Mouse (Mus musculus) kidney, postnatal 4 days (tissue): ENCODE results near the gene Kif6.

Experiments
- DNase-seq, 2 experiments: peaks; one replicate each; pipeline ENCODE4 v3.0.0; 2021; ENCODE audit warnings: mixed read lengths in 2 of 2

Kif6 gene

DNA sequence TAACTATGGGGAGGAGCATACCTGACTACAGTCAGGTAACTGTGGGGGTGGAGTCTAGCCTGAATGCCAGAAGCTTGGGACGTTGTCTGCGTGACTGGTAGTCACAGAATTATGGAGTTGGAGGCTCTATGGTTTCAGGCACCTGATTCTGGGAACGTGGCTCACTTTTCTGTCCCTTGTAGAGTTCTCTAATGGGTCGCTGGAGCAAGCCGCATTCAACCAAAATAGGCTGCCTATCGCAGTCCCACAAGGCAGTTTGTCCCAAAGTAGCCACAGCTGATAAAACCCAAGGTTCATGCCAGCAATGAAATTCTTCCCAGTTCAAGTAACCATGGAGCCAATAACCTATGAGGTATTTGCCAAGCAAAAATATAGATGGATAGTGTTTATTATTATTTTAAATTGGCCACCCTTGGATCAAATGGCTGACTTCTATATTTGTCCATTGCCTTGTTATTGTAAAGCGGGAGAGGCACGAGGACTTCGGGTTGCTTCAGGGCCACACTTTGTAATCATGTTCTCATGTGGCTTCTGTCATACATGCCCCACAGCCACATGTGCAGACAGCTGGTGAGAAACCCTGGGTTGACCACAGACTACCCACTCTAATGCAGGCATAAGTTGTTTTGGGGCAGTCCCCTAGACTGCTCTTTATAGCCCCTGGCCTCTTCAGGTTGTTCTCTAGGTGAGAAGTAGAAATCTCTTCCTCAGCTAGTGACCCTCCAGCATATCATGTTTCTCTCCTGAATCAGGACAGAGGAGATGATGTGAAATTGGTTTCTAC, 125.2 kb downstream of the Kif6 start:
- DNase-seq = no peak

DNA sequence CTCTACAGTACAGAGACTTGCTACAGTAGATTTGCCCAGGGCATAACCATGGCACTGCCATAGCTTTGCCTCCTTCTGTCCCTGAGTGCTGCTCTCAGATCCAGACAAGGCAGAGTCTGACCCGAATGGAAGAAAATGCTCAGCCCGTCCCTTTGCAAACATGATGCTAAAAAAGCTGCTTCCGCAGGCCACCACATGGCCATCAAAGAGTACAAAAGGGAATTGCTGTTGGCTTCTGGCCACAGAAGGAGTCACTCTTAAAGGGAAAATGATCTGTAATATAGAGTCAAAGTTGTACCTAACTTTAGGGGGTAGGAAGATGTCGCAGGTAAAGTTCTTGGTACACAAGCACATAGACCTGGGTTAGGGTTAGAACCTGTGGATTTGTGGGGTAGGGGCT, 126.2 kb downstream of the Kif6 start:
- peak in 1 of 2 experiments; percentile 48 for DNase-seq

DNA sequence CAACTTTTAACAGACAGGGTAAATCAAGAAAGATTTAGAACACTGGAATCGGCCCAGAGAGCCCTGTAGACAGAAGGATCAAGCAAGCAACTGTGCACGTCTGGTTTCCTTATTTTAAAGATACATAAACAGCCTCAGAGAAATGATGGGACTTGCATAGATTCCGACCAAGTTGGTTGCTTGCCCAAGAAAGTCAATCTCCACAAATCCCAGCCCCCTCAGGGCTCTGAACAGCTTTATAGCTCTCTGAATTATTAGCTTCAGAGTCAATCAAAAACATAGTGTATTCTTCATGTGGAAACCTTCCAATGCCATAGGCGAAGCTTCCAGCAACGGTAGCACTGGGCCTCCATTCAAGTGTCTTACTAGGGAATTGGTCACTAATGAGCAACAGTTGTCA, 127.0 kb downstream of the Kif6 start:
- no peak for DNase-seq

DNA sequence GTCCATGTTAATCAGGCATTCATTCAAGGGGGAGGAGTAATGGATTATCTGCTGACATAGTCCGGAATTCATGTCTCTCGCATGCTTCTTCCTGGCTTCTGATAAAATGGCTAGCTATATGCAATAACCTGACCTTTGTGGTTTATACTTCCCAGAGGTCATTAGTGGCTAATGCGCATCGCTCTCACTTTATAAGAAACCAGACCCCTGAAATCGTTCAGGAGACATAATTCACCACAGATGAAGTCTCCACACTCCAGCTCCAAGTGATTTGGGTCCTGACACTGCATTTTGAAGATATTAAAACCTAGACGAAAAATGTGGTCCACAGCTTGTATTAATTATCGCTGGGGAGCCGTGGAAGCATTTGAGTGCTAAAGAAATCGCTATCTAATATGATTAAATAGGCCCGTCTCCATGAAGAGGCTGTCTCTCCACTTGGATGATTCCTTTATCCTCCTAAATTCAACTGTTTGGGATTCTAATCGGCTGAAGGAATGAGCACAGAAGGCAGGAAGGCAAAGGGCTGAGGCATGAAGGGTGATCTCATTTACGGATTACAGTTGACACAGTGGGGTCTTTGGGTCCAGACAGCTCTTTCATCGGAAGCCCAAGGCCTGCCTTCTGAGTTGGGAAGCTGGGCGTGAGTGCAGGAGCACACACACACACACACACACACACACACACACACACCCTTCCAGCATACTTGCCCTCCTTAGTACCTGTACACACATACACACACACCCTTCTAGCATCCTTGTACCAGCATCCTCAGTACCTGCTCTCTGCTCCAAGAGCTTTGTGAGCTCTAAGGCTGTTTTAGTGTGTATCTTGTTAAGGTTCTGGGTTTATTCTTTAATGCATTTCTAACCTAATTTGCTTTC, 128.9 kb downstream of the Kif6 start:
- no peak for DNase-seq

DNA sequence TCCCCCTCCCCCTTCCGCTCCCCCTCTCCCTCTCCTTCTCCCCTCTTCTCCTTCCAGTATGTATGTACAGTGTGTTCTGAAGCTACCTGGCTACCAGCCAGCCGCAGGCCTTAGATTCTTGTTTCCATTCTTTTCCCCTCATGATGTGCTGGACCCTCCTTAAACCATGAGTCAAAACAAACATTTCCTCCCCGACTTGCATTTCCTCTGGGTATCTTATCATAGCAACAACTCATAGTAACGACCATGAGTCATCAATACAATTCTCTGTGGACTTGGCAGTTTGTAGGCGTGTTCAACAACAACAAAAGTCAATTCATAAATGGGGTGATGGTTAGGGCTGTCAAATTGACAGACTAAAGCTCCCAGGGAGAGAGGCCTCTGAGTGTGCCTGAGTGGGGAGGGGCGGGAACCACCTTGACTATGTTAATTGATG, 136.0 kb downstream of the Kif6 start:
- DNase-seq = peak; percentile 23 to 52

DNA sequence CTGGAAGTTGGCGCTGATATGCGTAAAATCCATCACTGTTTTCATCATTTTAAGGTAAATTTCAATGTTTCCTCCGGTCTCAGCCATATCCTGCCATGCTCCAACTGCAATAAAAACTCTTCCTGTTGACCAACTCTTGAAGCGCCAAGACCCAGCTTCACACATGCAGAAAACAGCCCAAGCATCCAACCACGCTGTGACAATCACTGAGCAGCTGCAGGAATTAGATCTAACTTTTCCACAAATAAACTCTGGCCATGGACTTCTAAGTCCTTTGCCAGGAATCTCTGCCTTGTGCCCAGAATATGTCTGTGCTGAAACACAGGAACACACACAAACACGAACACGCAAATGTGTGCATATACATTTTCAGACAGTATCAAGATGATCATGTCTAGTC, 138.9 kb downstream of the Kif6 start:
- no peak for DNase-seq

DNA sequence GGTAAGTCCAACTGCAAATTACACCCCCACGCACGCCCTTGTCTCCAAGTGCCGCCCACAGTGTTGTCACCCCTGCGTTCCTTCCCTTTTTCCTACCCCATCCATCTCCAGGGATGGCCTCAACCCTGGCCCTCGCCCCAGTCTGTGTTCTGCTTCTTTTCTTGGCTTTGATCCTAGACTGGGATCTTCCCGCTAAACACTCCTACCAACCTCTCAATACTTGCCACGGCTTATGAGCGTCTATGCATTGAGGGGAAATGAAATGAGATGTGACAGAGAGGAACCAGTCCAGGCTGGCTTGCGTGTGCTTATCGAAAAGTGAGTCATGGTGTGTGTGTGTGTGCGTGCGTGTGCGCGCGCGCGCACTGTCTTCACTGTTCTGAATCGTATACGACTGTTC, 141.9 kb downstream of the Kif6 start:
- DNase-seq = peak; percentile 39 to 54

DNA sequence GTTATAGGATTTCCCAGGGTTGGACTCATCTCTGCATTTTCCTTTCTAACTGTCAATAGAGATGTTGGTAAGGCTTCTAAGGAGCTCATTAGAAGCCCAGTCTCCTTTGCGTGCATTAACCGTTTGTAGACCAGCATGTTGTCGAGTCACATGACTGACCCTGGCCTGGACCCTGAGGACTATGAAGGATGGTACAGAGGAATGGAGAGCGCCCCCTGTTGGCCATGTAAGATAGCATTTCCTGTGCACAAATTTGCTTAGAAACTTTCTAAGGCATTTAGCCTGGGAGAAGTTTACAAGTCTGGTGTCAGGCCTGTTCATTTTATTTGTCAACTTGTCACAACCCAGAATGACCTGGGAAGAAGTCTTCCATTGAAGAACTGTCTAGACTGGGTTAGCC, 144.1 kb downstream of the Kif6 start:
- DNase-seq = no peak

DNA sequence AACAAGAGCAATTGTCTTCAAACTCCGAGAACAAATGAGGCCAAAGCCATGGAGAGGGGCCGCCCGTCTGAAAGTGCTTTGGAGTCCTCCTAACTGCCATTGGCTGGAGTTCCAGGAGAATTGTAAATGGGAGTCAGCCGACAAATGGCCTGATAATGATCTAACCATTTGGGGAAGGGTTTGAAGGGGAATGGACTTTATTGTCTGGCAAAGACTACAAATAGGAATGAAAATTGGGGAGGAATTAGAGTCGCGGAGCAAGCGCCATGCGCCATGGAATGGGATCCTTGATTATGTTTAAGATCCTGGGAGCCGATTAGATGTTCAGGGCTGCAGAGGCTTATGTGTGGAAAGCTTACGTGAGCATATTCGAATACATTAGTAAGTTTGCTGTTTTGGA, 146.3 kb downstream of the Kif6 start:
- no peak for DNase-seq

DNA sequence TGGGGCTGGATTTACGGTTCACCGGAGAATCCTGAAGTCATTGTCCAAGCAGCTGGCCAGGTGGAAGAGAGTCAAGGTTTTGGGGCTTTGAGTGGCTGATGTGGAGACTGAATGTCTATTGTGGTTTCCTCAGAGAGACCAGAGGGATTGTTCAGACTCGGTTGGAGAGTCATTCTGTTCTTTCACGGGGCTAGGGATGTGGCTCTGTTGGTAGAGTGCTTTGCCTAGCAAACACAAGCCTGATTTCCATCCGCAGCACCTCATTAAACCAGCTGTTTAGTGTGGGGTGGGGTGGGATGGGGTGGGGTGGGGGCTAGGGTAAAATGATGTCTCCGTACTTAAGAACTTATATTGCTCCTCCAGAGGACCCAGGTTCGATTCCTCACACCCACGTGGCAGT, 146.9 kb downstream of the Kif6 start:
- DNase-seq = no peak

DNA sequence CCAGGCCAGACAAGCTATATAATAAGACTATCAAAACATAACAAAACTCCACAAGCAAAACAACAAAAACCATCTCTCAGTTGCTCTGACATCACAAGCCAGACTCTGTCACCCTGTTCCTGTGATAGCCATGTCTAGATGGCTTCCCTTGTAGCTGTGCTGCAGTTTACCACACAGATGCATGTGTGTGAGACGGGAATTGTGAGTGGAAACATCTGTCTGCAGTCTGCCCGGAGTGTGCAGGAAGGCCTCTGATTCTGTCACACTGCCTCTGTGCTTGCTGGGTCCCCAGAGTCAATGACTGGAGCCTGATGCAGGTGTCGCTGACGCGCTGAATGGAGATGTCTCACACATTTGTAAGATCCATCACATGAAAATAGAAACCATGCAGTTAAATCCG, 150.0 kb downstream of the Kif6 start:
- DNase-seq = no peak

GRCm38 (mm10) chr17:49767717-49768370, 152.9 kb downstream of the Kif6 start:
- DNase-seq = no peak

- no peak for DNase-seq
These were observed 156.9 kb downstream of the Kif6 start for GRCm38 (mm10) chr17:49771703-49772315.

GRCm38 (mm10) chr17:49777115-49777839, 162.3 kb downstream of the Kif6 start:
- peak in 1 of 2 experiments; percentile 28 for DNase-seq

GRCm38 (mm10) chr17:49779066-49779465, 164.1 kb downstream of the Kif6 start:
- DNase-seq = no peak

DNA sequence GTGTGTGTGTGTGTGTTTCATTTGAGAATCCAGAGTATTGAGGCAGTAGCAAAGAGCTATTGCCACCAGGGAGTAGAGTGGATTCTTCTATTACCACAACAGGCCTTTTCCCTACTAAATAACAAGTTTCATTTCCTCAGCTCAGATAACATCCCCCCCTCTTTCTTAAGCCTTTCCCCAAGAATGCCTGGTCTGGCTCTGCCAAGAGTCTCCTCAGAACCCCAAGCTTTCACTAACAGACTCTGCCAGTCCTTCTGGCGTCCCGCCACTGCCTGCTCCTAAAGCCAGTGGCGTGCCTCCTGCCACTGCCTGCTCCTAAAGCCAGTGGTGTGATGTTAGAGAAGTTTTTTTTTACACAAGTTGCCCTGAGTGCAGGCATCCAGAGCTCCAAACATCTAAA, 164.6 kb downstream of the Kif6 start:
- DNase-seq = peak; percentile 31 to 55

GRCm38 (mm10) chr17:49785851-49786250, 170.9 kb downstream of the Kif6 start:
- DNase-seq = no peak

GRCm38 (mm10) chr17:49787351-49787750, 172.4 kb downstream of the Kif6 start:
- DNase-seq = no peak

DNA sequence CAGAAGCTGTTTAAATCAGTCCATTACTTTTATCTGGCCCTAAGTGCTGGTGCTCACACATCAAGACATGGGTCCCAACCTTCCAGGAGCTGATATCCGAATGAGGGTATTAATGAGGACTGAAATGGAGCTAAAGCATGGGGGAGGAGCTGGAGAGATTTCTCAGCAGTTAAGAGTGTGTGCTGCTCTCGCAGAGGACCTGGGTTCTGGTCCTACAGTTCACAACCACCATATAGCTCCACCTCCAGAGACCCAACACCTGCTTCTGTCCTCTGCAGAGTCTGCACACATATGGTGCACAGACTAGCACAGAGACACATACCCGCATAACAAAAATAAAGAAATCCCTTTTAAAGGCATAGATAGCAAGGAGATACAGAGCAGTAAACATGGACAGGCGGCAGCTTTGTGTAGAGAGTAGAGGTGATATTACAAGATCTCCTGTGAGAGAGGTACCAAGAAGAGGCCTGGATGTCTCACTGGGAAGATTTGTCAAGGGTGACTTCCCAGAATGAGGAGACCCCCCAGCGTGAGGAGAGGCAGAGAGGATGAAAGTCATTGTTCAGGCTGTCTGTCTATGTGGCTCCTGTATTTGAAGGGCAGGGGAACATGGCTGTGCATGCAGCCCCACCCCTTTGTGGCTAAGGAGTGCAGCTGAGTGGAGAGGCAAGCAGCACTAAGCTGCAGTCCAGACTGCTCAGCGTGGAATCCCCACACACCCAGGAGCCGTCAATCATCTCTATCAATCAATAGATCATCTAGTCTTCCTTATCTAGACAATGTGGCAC, 173.4 kb downstream of the Kif6 start:
- DNase-seq = no peak

DNA sequence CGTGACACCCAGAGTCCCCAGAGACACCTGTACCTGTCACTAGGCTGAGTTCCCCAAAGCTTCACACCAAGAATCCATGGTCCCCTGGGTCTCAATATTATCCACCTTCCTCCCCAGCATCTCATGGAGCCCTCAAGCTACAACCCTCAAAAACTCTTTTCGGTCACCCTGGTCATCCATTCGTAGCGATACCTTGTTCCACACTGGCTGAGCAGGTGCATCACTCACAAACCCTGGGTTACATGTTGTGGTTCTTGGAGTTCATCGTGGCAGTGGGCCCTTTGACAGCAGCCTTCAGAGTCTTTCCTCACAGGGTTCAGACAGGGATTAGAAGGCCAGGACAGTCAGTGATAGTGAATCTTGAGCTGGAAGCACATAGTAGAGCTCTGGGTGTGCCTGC, 176.6 kb downstream of the Kif6 start:
- DNase-seq = no peak

GRCm38 (mm10) chr17:49792217-49792743, 177.3 kb downstream of the Kif6 start:
- DNase-seq = no peak
